Mouse (Mus musculus) hindbrain, embryonic 13.5 days (tissue): ENCODE data around the gene Olfr651. TPM values are rescaled to one million over a fixed set of nuclear protein-coding genes. Genes with fewer than 3 reads are reported as not detected.
"Not testable (repeated sequence)": the region's sequence is repeated elsewhere in the genome, so short reads cannot be mapped to it uniquely, and the experiment has no call there.

Source experiments
- ATAC-seq: fragments of 200-750 bp; cut with Nextera tagmentation; 2 replicates; pipeline ENCODE4 v1.8.0; 2017; ENCODE audit warnings: moderate TSS enrichment; ENCODE audit not compliant: low FRiP score
- H3K27ac ChIP-seq: fragments of 300-500 bp; sonication (generic); 2 replicates; pipeline ENCODE4 v1.5.1; 2015; ENCODE audit warnings: inconsistent platforms, mild to moderate bottlenecking, moderate library complexity
- H3K27me3 ChIP-seq: fragments of 300-500 bp; sonication (generic); 2 replicates; pipeline ENCODE4 v1.6.1; 2015; ENCODE audit warnings: mild to moderate bottlenecking, inconsistent platforms
- H3K36me3 ChIP-seq: fragments of 300-500 bp; sonication (generic); 2 replicates; pipeline ENCODE4 v1.6.1; 2015; ENCODE audit warnings: mild to moderate bottlenecking, inconsistent platforms
- H3K4me1 ChIP-seq: fragments of 300-500 bp; sonication (generic); replicated peaks from 2 replicates; pipeline ENCODE4 v1.6.1; 2015; ENCODE audit warnings: inconsistent platforms
- H3K4me2 ChIP-seq: fragments of 300-500 bp; sonication (generic); 2 replicates; pipeline ENCODE4 v1.6.1; 2015; ENCODE audit warnings: inconsistent platforms, mild to moderate bottlenecking, moderate library complexity
- H3K4me3 ChIP-seq: fragments of 300-500 bp; sonication (generic); 2 replicates; pipeline ENCODE4 v1.5.1; 2015; ENCODE audit warnings: mild to moderate bottlenecking, inconsistent platforms
- H3K9ac ChIP-seq: fragments of 300-500 bp; sonication (generic); 2 replicates; pipeline ENCODE4 v1.6.1; 2015; ENCODE audit warnings: mild to moderate bottlenecking, inconsistent platforms
- H3K9me3 ChIP-seq: fragments of 300-500 bp; sonication (generic); 2 replicates; pipeline ENCODE4 v1.6.1; 2016; ENCODE audit warnings: inconsistent platforms
- WGBS: fragments of 180-500 bp; shearing (Covaris S2); methylation state at CpG from one replicate; pipeline ENCODE4 v1.1.7; 2015; 5-methylcytosine and 5-hydroxymethylcytosine counted together
- polyA plus RNA-seq: library from polyadenylated mRNA; unstranded; fragments of >200 nt; fragmentation: Nextera tagmentation; extraction: Ambion mirVana; gene quantifications from 2 replicates; pipeline ENCODE4 v1.2.1, GENCODE M21; 2015

Olfr651 gene
- polyA plus RNA-seq = not detected in 2 replicates

GRCm38 (mm10) chr7:104549833-104550232, at the start of gene Olfr651:
Gene Olfr651 (plus strand): TSS chr7:104550133.
- Histone ChIP-seq H3K4me2 (no peak within 1 kb of the TSS), H3K27me3 (no peaks in the 10 kb centered on the region), H3K9me3 (no peaks in the 10 kb centered on the region), H3K9ac (no peak within 1 kb of the TSS), H3K27ac (no peak within 1 kb of the TSS), H3K4me1 (no peaks in the 10 kb centered on the region), H3K36me3 (no peaks in the 10 kb centered on the region), H3K4me3 (no peak within 1 kb of the TSS)
- no peak for ATAC-seq
- 83% methylated on average over 5 of the region's 5 CpGs for WGBS

- not testable (repeated sequence) for H3K27me3 ChIP-seq, H3K4me3 ChIP-seq, H3K36me3 ChIP-seq, H3K4me2 ChIP-seq, H3K27ac ChIP-seq, H3K4me1 ChIP-seq, H3K9me3 ChIP-seq, H3K9ac ChIP-seq
- ATAC-seq = 0 out of 2 replicates have a peak, but pooled peaks have one; percentile 10
- WGBS = 72% methylated on average over 6 of the region's 6 CpGs
Observed at GRCm38 (mm10) chr7:104501186-104501585, 48.7 kb upstream of the Olfr651 start.

GRCm38 (mm10) chr7:104501589-104502371, 48.2 kb upstream of the Olfr651 start:
- H3K27ac ChIP-seq = no peak overlapping the region
- H3K9ac ChIP-seq = peak overlapping the region; percentile 63; the same call in 1 of the 2 replicates
- H3K27me3 ChIP-seq = peaks cover 6% of the 10 kb centered on the region
- no peaks in the 10 kb centered on the region for H3K9me3 ChIP-seq
- H3K4me1 ChIP-seq = no peaks in the 10 kb centered on the region
- WGBS = 2% methylated on average over 57 of the region's 59 CpGs
- peak overlapping the region; percentile 62 for H3K4me2 ChIP-seq
- H3K4me3 ChIP-seq = peak overlapping the region; percentile 52
- peak; percentile 93 for ATAC-seq
- H3K36me3 ChIP-seq = no peaks in the 10 kb centered on the region

- ATAC-seq, H3K9me3 ChIP-seq, H3K9ac ChIP-seq, H3K4me1 ChIP-seq, H3K4me2 ChIP-seq, H3K27ac ChIP-seq, H3K36me3 ChIP-seq, H3K4me3 ChIP-seq, H3K27me3 ChIP-seq: not testable (repeated sequence)
Observed at GRCm38 (mm10) chr7:104507421-104508065, 42.4 kb upstream of the Olfr651 start, which contains the start of gene Trim30d. Gene Trim30d (minus strand): TSS chr7:104507849.

- no peak overlapping the region for H3K9ac ChIP-seq
- H3K4me1 ChIP-seq = no peaks in the 10 kb centered on the region
- no peak overlapping the region for H3K4me2 ChIP-seq
- no peaks in the 10 kb centered on the region for H3K9me3 ChIP-seq
- H3K27me3 ChIP-seq = no peaks in the 10 kb centered on the region
- WGBS = 85% methylated on average over 1 of the region's 1 CpGs
- H3K36me3 ChIP-seq = no peaks in the 10 kb centered on the region
- no peak for ATAC-seq
- H3K27ac ChIP-seq = no peak overlapping the region
- no peak overlapping the region for H3K4me3 ChIP-seq
Observed at GRCm38 (mm10) chr7:104552700-104553099, 2.8 kb downstream of the Olfr651 start.

- no peak for ATAC-seq
- H3K9me3 ChIP-seq = no peaks in the 10 kb centered on the region
- no peak within 1 kb of the TSS for H3K27ac ChIP-seq
- no peak within 1 kb of the TSS for H3K4me2 ChIP-seq
- no peak within 1 kb of the TSS for H3K9ac ChIP-seq
- H3K36me3 ChIP-seq = no peaks in the 10 kb centered on the region
- H3K4me3 ChIP-seq = no peak within 1 kb of the TSS
- H3K4me1 ChIP-seq = no peaks in the 10 kb centered on the region
- no peaks in the 10 kb centered on the region for H3K27me3 ChIP-seq
Observed at GRCm38 (mm10) chr7:104560601-104561000, 10.7 kb downstream of the Olfr651 start, which contains the start of gene Olfr652. Gene Olfr652 (plus strand): TSS chr7:104560901.

GRCm38 (mm10) chr7:104577014-104577413, 27.1 kb downstream of the Olfr651 start, which contains the start of gene Olfr653:
Gene Olfr653 (plus strand): TSS chr7:104577314.
- H3K4me2 ChIP-seq = no peak within 1 kb of the TSS
- 79% methylated on average over 2 of the region's 2 CpGs for WGBS
- no peak within 1 kb of the TSS for H3K4me3 ChIP-seq
- no peaks in the 10 kb centered on the region for H3K36me3 ChIP-seq
- ATAC-seq = no peak
- H3K9ac ChIP-seq = no peak within 1 kb of the TSS
- H3K9me3 ChIP-seq = no peaks in the 10 kb centered on the region
- no peak within 1 kb of the TSS for H3K27ac ChIP-seq
- H3K4me1 ChIP-seq = no peaks in the 10 kb centered on the region
- H3K27me3 ChIP-seq = no peaks in the 10 kb centered on the region

- WGBS = 92% methylated on average over 4 of the region's 4 CpGs
- H3K9ac ChIP-seq = no peak overlapping the region
- H3K27me3 ChIP-seq = no peaks in the 10 kb centered on the region
- H3K36me3 ChIP-seq = no peaks in the 10 kb centered on the region
- ATAC-seq = no peak
- no peak overlapping the region for H3K4me3 ChIP-seq
- H3K4me1 ChIP-seq = no peaks in the 10 kb centered on the region
- no peaks in the 10 kb centered on the region for H3K9me3 ChIP-seq
- H3K27ac ChIP-seq = no peak overlapping the region
- no peak overlapping the region for H3K4me2 ChIP-seq
Observed at GRCm38 (mm10) chr7:104580846-104581245, 30.9 kb downstream of the Olfr651 start.

- no peaks in the 10 kb centered on the region for H3K27me3 ChIP-seq
- H3K9ac ChIP-seq = no peak overlapping the region
- no peaks in the 10 kb centered on the region for H3K4me1 ChIP-seq
- H3K27ac ChIP-seq = no peak overlapping the region
- ATAC-seq = no peak
- H3K4me2 ChIP-seq = no peak overlapping the region
- no peaks in the 10 kb centered on the region for H3K9me3 ChIP-seq
- H3K36me3 ChIP-seq = no peaks in the 10 kb centered on the region
- WGBS = 88% methylated on average over 4 of the region's 4 CpGs
- no peak overlapping the region for H3K4me3 ChIP-seq
Observed at GRCm38 (mm10) chr7:104581429-104581828, 31.5 kb downstream of the Olfr651 start.

DNA sequence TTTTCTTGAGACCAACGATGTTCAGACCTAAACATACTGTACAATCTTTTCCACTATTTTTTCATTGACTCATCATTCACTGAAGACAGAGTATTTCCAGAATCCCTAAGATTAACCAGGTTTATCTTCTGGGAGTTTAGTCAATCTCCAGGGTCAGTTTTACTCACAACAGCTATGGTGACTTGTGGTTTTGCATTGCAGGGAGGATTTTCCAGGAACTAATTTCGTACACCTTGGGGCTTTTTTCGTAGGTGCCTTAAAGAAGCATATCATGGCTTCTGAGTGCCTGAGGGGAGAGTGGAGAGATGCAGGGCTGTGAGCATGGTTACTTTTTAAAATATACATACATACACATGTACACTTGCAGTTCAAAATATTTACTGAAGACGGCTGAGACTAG, 36.8 kb downstream of the Olfr651 start, which contains the start of gene Olfr654:
TSS of gene Olfr654 (plus strand) at position 301 of the 400 bp plus-strand sequence.
- no peak within 1 kb of the TSS for H3K9ac ChIP-seq
- H3K4me1 ChIP-seq = no peaks in the 10 kb centered on the region
- H3K4me2 ChIP-seq = no peak within 1 kb of the TSS
- no peak within 1 kb of the TSS for H3K4me3 ChIP-seq
- 90% methylated on average over 4 of the region's 4 CpGs for WGBS
- H3K9me3 ChIP-seq = no peaks in the 10 kb centered on the region
- H3K27ac ChIP-seq = no peak within 1 kb of the TSS
- H3K27me3 ChIP-seq = no peaks in the 10 kb centered on the region
- H3K36me3 ChIP-seq = no peaks in the 10 kb centered on the region
- no peak for ATAC-seq

- Histone ChIP-seq H3K9me3 (no peaks in the 10 kb centered on the region), H3K36me3 (no peaks in the 10 kb centered on the region), H3K4me2 (no peak overlapping the region), H3K9ac (no peak overlapping the region), H3K27me3 (no peaks in the 10 kb centered on the region), H3K4me1 (no peaks in the 10 kb centered on the region), H3K27ac (no peak overlapping the region), H3K4me3 (no peak overlapping the region)
- ATAC-seq = no peak
- 90% methylated on average over 5 of the region's 5 CpGs for WGBS
Observed at GRCm38 (mm10) chr7:104588274-104588673, 38.3 kb downstream of the Olfr651 start.

GRCm38 (mm10) chr7:104601679-104602078, 51.7 kb downstream of the Olfr651 start, which contains the start of gene Olfr655:
Gene Olfr655 (minus strand): TSS chr7:104601779.
- Histone ChIP-seq H3K9me3 (no peaks in the 10 kb centered on the region), H3K9ac (no peak within 1 kb of the TSS), H3K4me2 (no peak within 1 kb of the TSS), H3K4me3 (no peak within 1 kb of the TSS), H3K27ac (no peak within 1 kb of the TSS), H3K36me3 (no peaks in the 10 kb centered on the region), H3K27me3 (no peaks in the 10 kb centered on the region), H3K4me1 (no peaks in the 10 kb centered on the region)
- WGBS = 95% methylated on average over 2 of the region's 2 CpGs
- ATAC-seq = no peak
